Mouse (Mus musculus) kidney, adult 2 months (tissue): ENCODE measurements at regions not wholly inside any gene's neighbourhood (a gene's known extent, or its start where the extent isn't known, plus 50 kb on each side); places are given as distances from the start of the nearest gene placed in this dataset.

Experiments
- DNase-seq: peaks from one replicate; pipeline ENCODE4 v3.0.0; 2021
- H3K27ac ChIP-seq: fragments of 200-500 bp; 2 replicates; pipeline ENCODE4 v1.5.1; 2012; ENCODE audit warnings: low read depth, low read length, control low read depth, inconsistent platforms; ENCODE audit not compliant: insufficient read depth
- H3K27me3 ChIP-seq: fragments of 200-500 bp; replicated peaks from 2 replicates; pipeline ENCODE4 v1.6.1; 2012; ENCODE audit warnings: mild to moderate bottlenecking, moderate library complexity, low read length, inconsistent platforms; ENCODE audit not compliant: control insufficient read depth, insufficient read depth
- H3K36me3 ChIP-seq: fragments of 200-500 bp; 2 replicates; pipeline ENCODE4 v1.6.1; 2012; ENCODE audit warnings: mild to moderate bottlenecking, moderate library complexity, low read length, inconsistent platforms; ENCODE audit not compliant: control insufficient read depth, insufficient read depth
- H3K4me1 ChIP-seq: fragments of 200-500 bp; 2 replicates; pipeline ENCODE4 v1.6.1; 2011; ENCODE audit warnings: low read length; ENCODE audit not compliant: control insufficient read depth, insufficient read depth
- H3K4me3 ChIP-seq: fragments of 200-500 bp; 2 replicates; pipeline ENCODE4 v1.5.1; 2011; ENCODE audit warnings: mild to moderate bottlenecking, low read depth, low read length, control low read depth; ENCODE audit not compliant: insufficient read depth
- CTCF ChIP-seq: fragments of 200-500 bp; conservative IDR thresholded peaks from 2 replicates; pipeline ENCODE4 v1.5.1; 2011; ENCODE audit warnings: low read depth, mild to moderate bottlenecking, control low read depth, low read length, moderate library complexity, mixed read lengths; ENCODE audit not compliant: insufficient read depth, insufficient read length
- POLR2A ChIP-seq: fragments of 200-500 bp; IDR thresholded peaks from one replicate; pipeline ENCODE4 v1.6.1; 2011; ENCODE audit warnings: low read depth, low read length, control low read depth
- WGBS: fragments of 180-500 bp; shearing (Covaris S2); methylation state at CpG from one replicate; pipeline ENCODE4 v1.1.7; 2018; 5-methylcytosine and 5-hydroxymethylcytosine counted together

DNA sequence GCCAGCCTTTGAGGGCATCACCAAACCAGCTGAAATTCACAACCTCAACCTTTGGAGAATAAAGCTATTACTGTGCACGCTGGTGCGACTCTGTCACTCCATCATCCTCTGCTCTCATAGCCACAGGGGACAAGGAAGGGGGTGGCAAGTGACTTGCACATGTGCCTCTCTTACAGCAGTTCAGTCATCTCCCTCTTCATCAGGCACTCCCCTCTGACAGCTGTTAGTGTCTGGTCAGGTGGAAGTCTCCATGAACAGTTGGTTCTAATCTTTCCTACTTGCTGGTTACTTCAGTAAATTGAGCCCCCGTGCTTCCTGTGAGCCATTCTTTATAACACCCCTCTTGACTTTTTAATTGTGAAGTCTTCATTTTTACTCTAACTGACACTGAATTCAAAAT lies 214.6 kb downstream of the Ube2cbp start:
- 76% methylated on average over 3 of the region's 3 CpGs for whole genome bisulfite sequencing

DNA sequence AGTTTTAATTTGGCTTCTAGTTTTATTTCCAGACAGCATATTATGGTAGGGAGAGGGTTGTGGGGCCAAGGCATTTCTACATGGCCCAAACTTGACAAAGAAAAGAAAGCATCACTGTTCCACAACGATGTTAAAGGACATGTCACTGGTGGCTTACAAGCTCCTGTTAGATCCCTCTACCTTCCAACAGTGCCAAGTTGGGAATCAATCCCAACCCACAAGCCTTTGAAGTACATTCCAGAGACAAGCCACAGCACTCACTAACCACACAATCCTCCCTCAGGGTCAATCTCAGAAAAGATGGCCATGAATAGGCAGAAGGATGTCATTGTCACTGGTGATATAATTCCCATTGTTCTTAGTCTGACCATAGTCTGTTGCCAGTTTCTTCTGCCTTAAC lies 213.4 kb downstream of the Ube2cbp start:
- WGBS, result 88% methylated on average over 1 of the region's 1 CpGs
- H3K36me3 ChIP-seq, result no peaks in the 10 kb centered on the region
- no peaks in the 10 kb centered on the region for H3K27me3 ChIP-seq
- no peak for TF ChIP-seq CTCF
- TF ChIP-seq POLR2A, result no peak
- H3K4me3 ChIP-seq, result no peak overlapping the region
- no peaks in the 10 kb centered on the region for H3K4me1 ChIP-seq
- H3K27ac ChIP-seq, result no peak overlapping the region
- DNase-seq, result no peak

More for the DNA sequence above, 214.6 kb downstream of the Ube2cbp start:
- Histone ChIP-seq H3K36me3 (no peaks in the 10 kb centered on the region), H3K27me3 (no peaks in the 10 kb centered on the region), H3K27ac (no peak overlapping the region), H3K4me1 (no peaks in the 10 kb centered on the region), H3K4me3 (no peak overlapping the region)
- TF ChIP-seq POLR2A, result no peak
- TF ChIP-seq CTCF, result no peak
- DNase-seq, result no peak
